Mouse (Mus musculus): ENCODE measurements around the gene Sh3glb2.

Gene Sh3glb2

DNA sequence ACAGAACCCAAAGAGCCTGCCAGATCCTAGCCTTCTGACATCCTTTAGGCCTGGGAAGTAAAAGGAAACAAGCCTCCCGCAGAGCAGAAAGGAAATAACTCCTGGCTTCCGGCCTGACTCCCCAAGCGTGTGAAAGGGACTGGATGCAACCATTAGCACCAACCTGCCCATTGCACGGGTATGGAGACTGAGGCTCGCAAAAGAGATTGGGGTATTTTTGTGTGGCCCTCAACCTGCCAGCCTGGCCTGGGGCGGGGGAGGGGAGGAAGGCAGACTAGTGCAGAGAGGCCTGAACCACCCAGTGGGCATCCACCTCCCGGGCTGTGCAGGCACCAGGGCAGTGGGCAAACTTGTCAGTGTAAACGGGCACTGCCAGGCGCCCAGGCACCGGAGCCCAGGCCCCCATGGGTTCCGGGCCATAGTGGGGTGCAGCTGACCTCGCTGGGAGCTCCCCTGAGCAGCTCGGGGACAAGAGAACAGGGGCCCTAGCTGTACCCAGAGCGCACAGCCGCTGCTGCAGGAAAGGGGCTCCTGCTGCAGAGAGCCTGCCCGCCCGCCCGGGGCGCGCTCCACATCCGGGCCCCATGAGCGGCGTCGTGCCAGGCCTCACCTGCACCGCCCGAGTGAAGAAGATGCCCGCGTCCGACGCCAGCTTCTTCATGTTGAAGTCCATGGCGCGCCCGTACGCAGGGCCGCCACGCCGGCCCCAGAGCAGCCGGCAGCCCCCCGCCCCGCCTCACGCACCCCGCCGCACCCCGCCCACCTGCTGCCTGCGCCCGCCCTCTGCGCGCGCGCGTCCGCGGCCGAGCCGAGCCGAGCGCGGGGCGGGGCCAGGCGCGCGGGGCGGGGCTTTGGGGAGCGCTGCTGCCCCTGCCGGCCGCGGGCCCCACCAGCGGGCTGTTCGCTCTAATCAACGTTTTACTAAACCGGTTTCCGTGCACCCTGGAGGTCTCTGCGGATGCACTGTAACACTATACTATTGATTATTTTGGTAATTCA lies at the start of gene Sh3glb2:
TSS of gene Sh3glb2 (minus strand) at position 805 of the 999 bp plus-strand sequence.
- DNase-seq (ENCODE audit: low spot score in 2 of 2), result peak; percentile 60 to 62

DNA sequence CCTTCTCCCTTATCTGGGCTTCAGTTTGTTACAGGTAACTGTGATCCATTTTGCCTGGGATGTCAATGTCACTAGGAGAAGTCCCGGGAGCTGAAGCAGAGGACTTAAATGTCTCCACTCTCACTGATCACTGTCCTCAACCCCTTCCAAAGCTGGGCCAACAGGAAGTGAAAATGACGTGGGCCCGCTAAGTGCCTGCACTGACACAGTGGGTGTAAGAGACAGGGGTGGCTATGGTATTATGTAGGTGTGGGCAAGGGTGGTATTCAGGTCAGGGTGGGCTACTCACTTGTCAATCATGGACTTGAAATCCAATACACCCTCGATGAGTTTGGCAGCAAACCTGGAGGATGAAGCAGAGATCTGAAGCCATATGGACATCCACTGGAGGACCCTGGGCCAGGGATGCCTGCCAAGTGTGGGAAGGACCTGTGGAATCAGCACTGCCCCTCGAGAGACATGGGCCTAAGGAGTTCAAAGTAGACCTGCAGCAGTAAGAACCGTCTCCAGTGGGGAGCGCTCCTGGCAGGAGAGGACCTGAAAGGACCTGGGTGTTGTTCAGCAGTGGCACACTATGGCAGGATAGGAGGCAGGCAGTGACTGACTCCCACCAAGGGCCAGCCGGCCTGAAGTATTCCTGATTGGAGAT lies 49.4 kb upstream of the Sh3glb2 start:
- DNase-seq (ENCODE audit: low spot score in 2 of 2), result no peak

DNA sequence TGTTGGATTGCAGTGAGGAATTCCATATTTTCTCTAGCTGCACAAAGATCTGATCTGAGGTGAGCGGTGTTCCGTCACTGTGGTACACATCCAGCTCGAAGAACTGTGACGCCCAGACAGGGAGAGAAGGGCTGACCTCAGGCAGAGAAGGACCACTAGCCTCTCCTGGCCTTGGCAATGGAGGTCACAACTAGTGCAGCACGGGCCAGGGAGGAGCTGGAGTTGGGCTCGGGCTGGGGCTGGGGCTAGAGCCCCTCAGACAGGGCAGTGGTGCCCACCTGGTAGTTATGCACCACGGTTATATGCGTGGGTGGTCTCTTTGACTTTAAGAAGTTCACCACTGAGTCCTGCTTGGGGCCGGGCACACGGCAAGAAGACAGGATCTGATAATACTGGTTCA lies 48.6 kb upstream of the Sh3glb2 start:
- no peak for DNase-seq (ENCODE audit: low spot score in 2 of 2)

DNA sequence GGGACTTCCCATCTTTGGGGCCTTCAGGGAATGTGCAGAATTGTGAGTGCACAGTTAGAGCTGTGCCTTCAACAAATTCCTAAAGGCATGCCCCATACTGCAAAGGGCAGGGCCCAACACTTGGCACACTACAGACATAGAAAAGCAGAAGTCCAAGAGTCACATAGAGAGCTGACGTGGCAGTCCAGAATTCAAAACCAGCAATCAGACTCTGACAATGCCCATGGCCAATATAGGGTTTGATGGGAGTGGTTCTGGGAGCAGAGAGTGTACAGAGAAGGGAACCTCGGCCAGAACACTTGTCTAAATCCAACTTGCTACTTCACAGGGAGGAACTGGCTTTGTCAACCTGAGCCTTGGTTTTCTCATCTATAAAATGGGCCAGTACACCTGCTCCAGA lies 48.1 kb upstream of the Sh3glb2 start:
- no peak for DNase-seq (ENCODE audit: low spot score in 2 of 2)

DNA sequence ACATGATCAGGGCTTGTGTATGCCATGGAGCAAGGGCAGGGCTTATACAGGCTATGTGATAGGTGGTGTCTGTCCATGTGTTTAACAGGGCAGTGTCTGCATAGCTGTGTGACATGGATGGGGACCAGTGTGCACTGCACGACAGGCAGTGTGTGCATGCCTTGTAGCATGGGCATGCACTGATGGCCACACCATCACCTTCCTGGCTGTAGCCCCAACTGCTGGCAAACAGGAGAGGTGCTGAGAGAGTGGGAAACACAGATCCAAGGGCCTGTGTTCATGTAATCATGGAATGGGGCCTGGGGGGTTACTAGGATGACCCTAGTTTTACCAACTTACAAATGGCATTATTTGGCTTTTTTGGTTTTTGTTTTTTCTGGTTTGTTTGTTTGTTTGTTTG lies 44.7 kb upstream of the Sh3glb2 start:
- no peak for DNase-seq (ENCODE audit: low spot score in 2 of 2)

DNA sequence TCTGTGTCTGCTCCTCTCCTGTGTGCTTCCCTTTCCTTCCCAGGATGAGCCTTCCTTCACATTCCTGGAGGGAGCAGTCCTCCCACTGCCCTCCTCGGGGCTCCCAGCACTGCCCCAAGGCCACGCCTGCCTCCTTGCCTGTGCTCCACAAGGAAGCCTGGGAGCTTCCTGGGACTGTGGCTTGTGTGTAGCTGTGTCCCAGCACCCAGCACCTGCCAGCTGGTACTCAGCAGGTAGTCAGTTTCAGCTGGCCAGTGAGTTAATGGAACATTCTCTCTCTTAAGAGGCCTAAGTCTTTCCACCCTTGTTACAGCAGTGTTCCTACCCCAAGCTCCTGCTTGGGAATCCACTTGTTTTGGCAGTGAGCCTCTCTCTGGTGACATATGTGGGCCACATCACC lies 43.7 kb upstream of the Sh3glb2 start:
- DNase-seq (ENCODE audit: low spot score in 2 of 2), result no peak

DNA sequence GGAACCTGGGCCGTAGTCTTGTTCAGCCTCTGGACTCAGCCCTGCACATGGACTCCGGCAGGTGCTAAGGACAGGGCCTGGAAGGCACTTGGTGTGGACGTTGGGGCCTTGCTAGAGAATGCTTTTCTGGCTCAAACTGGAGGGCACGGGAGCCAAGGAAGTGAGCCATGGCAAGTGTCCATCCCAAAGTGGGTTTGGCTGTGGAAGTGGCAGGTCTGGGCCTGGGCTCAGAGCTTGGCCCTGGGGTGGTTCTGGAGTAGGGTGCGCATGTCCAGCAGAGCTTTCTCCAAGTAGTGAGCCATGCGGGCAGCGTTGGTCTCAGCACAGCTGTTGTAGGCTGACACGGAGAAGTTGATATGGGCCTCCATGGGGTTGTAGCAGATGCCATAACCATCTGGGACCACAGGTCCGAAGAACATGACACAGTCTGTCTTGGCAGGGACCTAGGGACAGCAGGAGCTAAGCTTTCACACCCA lies 43.3 kb upstream of the Sh3glb2 start:
- DNase-seq (ENCODE audit: low spot score in 2 of 2), result no peak

DNA sequence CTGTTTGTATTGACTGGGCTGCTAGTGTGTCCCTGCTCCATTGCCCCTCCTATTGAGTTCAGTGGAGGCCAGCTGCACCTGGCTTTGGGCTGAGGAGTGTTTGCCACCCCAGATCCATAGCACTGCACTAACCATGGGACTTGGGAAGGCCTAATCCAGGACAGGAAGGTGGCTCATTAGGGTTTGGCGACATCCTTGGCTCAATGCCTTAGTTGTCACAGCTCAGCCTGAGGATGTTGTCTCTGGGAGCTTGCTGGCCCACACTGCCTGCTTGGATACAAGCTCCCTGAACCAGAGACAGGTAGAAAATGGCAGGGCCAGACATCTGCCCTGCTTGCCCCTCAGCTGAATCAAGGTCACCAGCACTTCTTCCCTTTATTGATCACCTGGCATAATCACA lies 42.4 kb upstream of the Sh3glb2 start:
- DNase-seq (ENCODE audit: low spot score in 2 of 2), result no peak

DNA sequence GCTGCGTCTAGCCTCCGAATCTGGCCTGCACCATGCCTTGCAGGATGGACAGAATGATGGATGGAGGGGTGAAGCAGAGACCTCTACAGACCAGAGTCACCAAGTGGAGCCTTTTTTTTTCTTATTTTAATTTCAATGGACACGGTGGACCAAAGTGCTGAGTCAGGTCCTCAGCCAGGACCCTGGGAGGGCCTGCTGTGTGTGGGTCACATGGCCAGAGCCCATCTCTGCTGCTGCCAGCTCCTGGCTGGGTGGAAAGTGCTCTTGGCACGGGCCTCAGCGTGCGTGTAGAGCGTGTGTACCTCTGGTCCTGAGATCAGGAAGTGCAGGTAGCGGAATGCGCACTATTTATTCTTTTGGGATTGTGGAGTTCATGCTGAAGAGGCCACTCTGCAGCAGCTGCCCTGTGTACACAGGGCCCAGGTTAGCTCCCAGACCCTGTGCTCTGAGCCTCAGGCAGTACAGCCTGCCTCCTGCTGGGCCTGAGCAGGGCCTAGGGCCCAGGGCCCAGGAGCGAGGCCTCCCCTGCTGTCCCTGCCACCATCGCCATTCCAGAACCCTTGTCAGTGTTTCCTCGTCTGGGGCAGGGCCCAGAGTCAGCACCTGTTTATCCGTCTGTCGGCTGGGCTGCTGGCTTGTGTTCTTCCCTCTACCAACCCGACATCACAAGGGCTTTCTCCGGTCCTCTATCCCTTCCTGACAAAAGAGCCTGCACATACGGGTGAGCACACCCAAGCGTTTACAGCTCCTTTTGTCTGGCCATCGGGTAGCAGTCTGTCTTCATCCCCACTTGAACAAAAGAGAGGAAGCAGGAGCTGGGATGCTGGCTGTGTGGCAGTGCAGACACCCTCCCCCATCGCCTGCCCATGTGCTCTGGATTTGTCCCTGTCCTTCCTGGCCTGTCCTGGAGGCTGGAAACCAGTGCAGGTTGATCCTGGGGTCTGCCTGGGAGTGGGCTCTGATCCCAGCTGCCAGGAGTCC lies 40.3 kb upstream of the Sh3glb2 start:
- DNase-seq (ENCODE audit: low spot score in 2 of 2), result no peak

DNA sequence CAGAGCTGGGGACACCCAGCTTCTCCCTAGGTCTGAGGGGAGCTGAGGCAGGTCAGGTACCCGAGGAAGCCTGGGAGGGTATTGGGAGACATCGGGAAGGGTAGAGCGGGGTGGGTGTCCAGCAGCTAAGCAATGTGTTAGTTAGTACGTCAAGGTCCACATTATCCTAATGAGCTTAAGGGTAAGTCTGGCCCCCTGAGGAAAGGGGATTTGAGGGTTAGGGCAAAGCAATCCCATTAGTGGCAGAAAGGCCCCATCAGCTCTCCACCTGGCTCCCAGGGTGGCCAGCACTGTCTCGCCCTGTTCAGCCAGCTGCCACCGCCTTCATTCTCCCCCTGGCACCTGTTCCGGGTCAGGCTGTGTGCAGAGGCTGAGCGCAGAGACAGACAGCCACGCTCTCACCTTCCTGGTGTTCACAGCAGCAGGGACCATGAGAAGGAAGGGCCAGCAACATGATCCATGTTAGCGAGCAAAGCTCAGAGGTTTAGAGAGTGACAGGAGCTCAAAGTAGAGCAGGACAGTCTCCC lies 38.9 kb upstream of the Sh3glb2 start:
- DNase-seq (ENCODE audit: low spot score in 2 of 2), result no peak

DNA sequence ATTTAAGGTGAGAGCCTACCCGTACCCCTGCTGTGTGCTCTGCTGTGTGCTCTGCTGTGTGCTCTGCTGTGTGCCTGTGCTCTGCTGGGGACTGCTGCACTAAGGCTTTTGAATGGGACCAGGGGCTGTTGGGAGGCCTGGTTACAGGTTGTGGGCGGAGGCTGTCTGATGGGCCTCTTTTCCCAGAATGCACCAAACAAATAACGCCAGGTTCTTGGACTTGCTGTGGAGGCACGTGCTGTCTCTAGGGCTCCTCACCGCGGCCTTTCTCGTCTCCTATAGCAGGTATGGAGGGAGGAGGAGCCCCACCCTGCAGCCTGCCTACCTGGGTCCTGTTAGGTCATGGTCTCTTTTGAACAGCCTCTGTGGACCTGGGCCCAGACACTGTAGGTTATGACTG lies 37.1 kb upstream of the Sh3glb2 start:
- no peak for DNase-seq (ENCODE audit: low spot score in 2 of 2)

DNA sequence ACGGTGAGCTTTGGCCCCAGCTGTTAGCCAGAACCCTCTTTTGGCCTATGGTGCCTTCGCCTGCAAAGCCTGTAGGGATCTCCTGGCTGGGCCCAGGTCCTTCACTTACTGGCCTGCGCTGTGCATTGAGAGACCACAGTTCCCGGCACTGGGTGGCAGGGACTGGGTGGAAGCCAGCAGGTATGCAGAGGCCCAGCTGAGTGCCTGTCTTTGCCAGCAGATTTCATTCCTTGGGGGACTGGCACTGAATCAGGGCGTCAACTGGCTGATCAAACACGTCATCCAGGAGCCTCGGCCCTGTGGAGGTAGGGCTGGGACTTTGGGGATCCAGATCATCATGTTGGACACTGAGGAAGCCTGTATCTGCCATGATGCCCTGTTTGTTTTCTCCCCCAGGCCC lies 36.6 kb upstream of the Sh3glb2 start:
- DNase-seq (ENCODE audit: low spot score in 2 of 2), result no peak

DNA sequence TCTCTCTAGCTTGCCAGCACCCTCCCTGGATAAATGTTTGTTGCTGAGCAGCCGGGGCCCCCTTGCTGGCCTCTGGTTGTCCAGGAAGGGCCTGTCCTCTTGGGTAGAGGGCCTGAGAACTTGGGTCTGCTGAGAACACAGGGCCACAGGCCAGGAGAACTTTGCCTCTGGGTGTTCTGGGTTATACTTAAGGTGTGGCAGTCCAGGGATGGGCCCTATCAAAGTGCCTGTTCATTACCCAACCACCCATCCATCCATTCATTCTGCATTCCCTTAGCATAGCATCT lies 34.2 kb upstream of the Sh3glb2 start:
- DNase-seq (ENCODE audit: low spot score in 2 of 2), result no peak

DNA sequence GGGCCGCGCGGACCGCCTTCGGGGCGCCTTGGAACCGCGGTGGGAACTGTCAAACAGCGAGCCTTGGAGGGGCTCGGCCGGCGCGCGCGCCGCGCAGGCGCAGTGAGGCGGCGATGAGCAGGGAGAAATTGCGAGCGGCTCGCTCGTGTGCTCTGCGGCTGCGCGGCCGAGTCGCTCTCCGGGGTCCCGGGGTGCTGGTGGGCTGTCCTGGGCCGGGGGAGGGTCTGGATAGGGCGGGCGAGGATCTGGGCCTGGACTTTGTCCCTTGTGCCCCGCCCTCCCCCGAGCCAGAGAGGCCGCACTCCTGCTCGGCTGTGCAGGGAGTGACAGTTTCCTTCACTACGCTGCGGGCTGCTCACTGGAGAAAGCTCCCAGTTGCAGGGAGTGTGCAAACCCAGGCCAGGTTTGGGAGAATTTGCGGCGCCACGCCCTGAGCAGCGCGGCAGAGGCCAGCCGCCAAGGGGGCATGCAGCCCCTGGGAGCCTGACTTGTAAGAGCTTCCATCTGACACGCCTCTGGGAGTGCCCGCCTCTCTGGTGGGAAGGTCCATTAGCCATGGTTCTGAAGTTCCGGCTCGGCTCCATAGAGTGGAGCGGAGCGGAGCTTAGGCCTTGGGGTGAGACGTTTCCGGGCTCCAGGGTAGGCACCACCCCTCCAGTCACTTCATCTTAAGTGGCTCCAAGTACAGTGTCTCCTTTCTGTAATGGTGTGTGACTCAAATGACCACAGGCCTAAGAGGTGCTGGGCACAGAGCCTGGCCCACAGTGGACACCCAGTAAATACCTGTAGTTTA lies 33.6 kb upstream of the Sh3glb2 start:
- DNase-seq (ENCODE audit: low spot score in 2 of 2), result peak; percentile 41 to 53

DNA sequence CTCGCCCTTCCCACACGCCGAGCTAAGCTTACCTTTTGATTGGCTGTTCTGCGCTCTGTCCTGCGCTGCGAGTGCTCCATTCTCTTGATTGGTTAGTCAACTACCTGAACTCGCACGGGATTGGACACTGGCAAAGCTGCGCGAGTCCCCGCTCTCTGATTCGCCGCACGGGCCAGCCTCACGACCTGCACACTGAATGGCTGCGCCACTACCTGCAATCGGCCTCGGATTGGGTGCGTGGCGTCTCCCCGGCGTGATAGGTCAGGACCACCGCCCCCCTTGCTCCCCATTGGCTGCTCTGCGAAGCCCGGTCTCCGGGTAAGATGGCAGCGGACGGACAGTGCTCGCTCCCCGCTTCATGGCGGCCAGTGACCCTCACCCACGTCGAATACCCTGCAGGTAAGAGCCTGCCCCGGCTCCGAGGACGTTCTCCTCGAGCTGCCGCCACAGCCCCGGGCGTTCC lies 33.0 kb upstream of the Sh3glb2 start, which contains the start of gene Dolpp1:
TSS of gene Dolpp1 (plus strand) at position 141 of the 463 bp plus-strand sequence.
- DNase-seq (ENCODE audit: low spot score in 2 of 2), result peak; percentile 99

DNA sequence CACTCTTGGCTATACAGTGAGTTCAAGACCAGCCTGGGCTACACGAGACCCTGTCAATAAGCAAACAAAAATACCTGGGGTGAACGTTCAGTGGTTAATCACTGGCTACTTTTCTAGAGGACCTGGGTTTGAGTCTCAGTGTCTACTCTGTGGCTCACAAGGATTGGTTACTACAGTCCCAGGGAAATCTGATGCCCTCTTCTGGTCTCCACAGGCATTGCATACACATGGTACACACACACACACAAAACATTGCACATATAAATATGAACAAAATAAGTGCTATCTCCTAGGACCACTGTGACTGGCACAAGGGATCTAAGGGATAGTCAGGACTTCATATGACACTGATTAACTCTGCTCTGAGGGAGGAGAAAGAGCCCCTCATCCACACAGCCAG lies 29.9 kb upstream of the Sh3glb2 start:
- no peak for DNase-seq (ENCODE audit: low spot score in 2 of 2)

DNA sequence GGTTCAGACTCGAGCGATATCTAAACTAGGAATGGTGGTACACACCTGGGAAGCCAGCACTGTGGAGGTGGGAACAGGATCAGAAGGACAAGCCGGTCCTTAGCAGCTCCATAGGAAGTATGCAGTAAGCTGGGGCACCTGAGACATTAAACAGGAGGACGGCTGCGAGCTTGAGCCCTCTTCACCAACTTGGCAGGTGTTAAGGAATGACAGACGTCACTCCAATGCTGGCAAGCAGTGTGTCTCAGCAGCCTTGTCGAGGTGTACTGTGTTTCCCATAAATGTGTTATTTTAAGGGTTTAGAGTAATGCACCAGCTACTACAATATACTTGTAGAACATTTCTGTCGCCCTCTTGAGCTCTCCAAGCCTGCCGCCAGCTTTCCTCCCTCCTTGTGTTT lies 27.8 kb upstream of the Sh3glb2 start:
- no peak for DNase-seq (ENCODE audit: low spot score in 2 of 2)

DNA sequence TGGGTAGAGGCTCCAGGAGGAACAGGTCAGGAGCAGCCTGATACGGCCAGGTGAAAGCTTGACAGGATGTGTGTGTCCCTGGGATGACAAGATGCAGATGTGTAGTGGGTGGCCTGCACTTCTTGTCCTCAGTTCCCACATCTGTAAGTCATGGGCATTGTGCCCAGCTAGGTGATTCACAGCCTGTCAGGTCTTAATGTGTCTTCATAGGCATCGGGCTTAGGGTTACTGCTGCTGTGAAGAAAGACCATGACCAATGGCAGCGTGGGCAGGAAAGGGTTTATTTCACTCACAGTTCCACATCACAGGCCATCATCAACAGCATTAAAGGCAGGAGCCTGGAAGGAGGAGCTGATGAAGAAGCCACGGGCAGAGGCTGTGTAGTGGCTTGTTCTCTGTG lies 26.5 kb upstream of the Sh3glb2 start:
- DNase-seq (ENCODE audit: low spot score in 2 of 2), result no peak

DNA sequence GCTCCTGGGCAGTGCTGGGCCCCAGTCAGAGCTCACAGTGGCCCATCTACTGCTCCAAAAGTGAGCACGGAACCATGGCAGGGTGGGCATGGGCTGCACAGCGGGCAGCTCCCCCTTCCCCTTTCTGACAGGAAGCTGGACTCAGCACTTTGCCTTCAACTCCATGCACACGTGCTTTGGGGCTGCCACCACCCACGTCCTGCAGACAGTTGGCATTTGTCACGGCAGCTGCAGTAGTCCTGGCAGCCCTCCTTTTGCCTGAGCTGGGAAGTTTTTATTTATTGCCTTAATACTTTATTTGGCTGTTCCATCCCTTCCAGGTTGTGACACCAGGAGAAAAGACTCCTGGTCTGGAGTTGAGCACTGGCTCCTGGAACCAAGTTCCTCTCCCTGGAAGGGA lies 25.7 kb upstream of the Sh3glb2 start:
- DNase-seq (ENCODE audit: low spot score in 2 of 2), result no peak

DNA sequence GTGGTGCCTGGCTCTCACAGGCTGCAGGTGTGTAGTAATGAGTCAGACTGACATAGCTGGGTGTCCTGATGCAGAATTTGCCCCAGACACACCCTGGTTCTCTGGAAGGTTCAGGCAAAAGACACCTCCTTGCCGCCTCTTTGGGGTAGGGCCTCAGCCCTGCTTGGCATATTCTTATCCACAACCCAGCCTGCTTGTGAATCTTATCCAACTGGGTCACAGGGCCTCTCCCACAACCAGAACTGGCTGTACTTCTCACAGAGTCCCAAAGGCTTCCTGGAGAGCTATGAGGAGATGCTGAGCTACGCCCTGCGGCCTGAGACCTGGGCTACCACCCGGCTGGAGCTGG lies 22.2 kb upstream of the Sh3glb2 start:
- no peak for DNase-seq (ENCODE audit: low spot score in 2 of 2)
